Mouse (Mus musculus) G1E (cell line): ENCODE results near the gene Rdh13.

Experiments used
- CTCF ChIP-seq: IDR thresholded peaks from 2 replicates; pipeline ENCODE4 v1.5.1; 2012; ENCODE audit warnings: low read depth, low read length, inconsistent platforms, mixed read lengths
- TAL1 ChIP-seq: conservative IDR thresholded peaks from 2 replicates; pipeline ENCODE4 v1.6.1; 2012; ENCODE audit warnings: low read depth, low read length, inconsistent platforms, mixed read lengths

DNA sequence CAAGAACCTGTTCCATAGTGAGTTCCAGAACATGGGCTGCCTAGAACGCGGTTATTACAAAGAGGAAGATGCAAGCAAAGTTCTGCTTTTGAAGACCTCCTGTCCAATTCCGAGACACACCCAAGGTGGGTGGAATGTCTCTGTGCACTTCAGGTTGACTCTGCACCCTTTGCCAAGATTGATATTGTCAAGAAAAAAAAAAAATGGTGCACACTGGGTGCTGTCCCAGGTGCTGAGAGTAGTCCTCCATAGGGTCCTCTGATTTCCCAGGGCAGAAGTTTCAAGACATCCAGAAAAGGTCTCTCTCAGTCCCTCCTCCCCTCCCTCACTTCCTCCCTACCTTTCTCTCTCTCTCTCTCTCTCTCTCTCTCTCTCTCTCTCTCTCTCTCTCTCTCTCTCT, 3.0 kb upstream of the Rdh13 start:
- TF ChIP-seq CTCF (no peak), TAL1 (no peak)
